Mouse (Mus musculus) forebrain, embryonic 14.5 days (tissue): Measurements from ENCODE around the gene Fam198b. TPM values are rescaled to one million over a fixed set of nuclear protein-coding genes. Genes with fewer than 3 reads are reported as not detected.
A peak's percentile ranks its signal among the peaks of the same experiment; 100 is the strongest.

ENCODE experiments used
- ATAC-seq: fragments of 200-750 bp; cut with Nextera tagmentation; 2 replicates; pipeline ENCODE4 v1.8.0; 2017; ENCODE audit warnings: mild to moderate bottlenecking, moderate library complexity
- DNase-seq: peaks from one replicate; pipeline ENCODE4 v3.0.0-alpha.2; 2015; ENCODE audit warnings: low spot score
- H3K27ac ChIP-seq: fragments of 300-500 bp; sonication (generic); 2 replicates; pipeline ENCODE4 v1.5.1; 2014; ENCODE audit warnings: low read depth, mild to moderate bottlenecking, control low read depth, low read length, moderate library complexity
- H3K27me3 ChIP-seq: fragments of 300-500 bp; sonication (generic); replicated peaks from 2 replicates; pipeline ENCODE4 v1.6.1; 2014; ENCODE audit warnings: low read length, control low read depth, mixed read lengths; ENCODE audit not compliant: control insufficient read depth, insufficient read depth
- H3K36me3 ChIP-seq: fragments of 300-500 bp; sonication (generic); 2 replicates; pipeline ENCODE4 v1.6.1; 2014; ENCODE audit warnings: low read length, control low read depth; ENCODE audit not compliant: control insufficient read depth, insufficient read depth
- H3K4me1 ChIP-seq: fragments of 300-500 bp; sonication (generic); 2 replicates; pipeline ENCODE4 v1.6.1; 2014; ENCODE audit warnings: antibody characterized with exemption, low read length, control low read depth; ENCODE audit not compliant: control insufficient read depth, insufficient read depth
- H3K4me2 ChIP-seq: fragments of 300-500 bp; sonication (generic); 2 replicates; pipeline ENCODE4 v1.6.1; 2014; ENCODE audit warnings: mild to moderate bottlenecking, control low read depth, low read length
- H3K4me3 ChIP-seq: fragments of 300-500 bp; sonication (generic); 2 replicates; pipeline ENCODE4 v1.5.1; 2014; ENCODE audit warnings: low read depth, low read length, control low read depth
- H3K9ac ChIP-seq: fragments of 300-500 bp; sonication (generic); 2 replicates; pipeline ENCODE4 v1.6.1; 2014; ENCODE audit warnings: mild to moderate bottlenecking, low read length, control low read depth, moderate library complexity
- H3K9me3 ChIP-seq: fragments of 300-500 bp; sonication (generic); replicated peaks from 2 replicates; pipeline ENCODE4 v1.6.1; 2016; ENCODE audit warnings: low read length, control low read depth, mixed read lengths; ENCODE audit not compliant: control insufficient read depth
- WGBS: fragments of 180-500 bp; shearing (Covaris S2); extraction: QIAGEN DNeasy Blood & Tissue Kit; methylation state at CpG from one replicate; pipeline ENCODE4 v1.1.7; 2014; 5-methylcytosine and 5-hydroxymethylcytosine counted together
- polyA plus RNA-seq: library from polyadenylated mRNA; unstranded; fragments of >200 nt; fragmentation: Nextera tagmentation; extraction: Ambion mirVana; gene quantifications from 2 replicates; pipeline ENCODE4 v1.2.1, GENCODE M21; 2014

The Fam198b gene
- polyA plus RNA-seq, 1 experiment from 2014 or later = 1.2 TPM

DNA sequence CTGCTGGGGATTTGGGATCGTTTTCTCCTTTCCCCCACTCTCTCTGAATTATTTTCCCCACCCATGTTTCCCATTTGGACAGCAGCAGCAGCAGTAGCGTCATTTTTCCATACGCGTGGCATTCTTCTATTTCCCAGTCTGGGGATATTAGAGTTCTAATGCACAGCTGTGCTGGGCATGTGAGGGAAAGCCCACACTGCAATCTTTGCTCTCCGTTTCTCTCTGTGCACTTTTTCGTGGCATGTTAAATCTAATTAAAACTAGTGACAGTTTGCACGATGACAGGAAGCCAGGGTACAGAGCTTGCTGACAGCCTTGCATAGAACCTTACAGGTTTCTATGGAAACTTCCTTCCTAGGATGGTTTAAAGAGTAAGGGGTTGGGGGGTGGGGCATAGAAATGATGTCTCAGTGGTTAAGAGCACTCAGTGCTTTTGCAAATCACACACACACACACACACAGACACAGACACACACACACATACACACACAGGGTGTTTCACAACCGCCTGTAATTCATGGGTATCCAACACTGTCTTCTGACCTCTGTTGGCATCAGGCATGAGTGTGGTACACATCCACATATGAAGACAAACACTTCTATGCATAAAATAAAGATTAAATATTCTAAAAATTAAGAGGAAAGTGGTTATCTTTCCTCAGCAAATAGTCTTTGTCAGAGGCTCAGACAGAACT is 3.0 kb downstream of the Fam198b start:
- Histone ChIP-seq H3K27ac (peak overlapping the region; percentile 27; the same call in 1 of the 2 replicates), H3K27me3 (no peaks in the 10 kb centered on the region), H3K9me3 (no peaks in the 10 kb centered on the region), H3K4me1 (no peaks in the 10 kb centered on the region), H3K36me3 (no peaks in the 10 kb centered on the region), H3K4me2 (no peak overlapping the region), H3K9ac (no peak overlapping the region), H3K4me3 (no peak overlapping the region)
- ATAC-seq = 0 out of 2 replicates have a peak, but pooled peaks have one; percentile 40
- no peak for DNase-seq
- WGBS = 77% methylated on average over 8 of the region's 8 CpGs

DNA sequence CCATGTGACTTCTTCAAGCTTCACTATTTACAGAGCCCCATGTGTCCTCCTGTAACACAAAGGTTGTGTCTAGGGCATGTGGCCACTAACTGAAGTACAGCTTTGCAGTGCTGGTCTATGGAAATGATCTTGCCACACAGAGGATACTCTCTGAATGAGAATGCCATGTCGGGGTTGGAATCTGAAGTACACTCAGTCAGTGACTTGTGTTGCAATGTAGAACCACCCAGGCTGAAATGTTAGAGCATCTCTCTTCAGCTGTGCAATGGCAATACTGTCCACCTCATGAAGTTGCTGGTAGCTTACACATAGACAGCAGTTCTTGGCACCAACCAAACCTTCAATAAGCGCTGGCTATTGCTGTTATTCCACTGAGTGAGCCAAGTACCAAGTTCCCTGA is 3.6 kb downstream of the Fam198b start:
- Histone ChIP-seq H3K9ac (no peak overlapping the region), H3K36me3 (no peaks in the 10 kb centered on the region), H3K27ac (no peak overlapping the region), H3K4me2 (no peak overlapping the region), H3K4me1 (no peaks in the 10 kb centered on the region), H3K27me3 (no peaks in the 10 kb centered on the region), H3K4me3 (no peak overlapping the region), H3K9me3 (no peaks in the 10 kb centered on the region)
- ATAC-seq (no peak), DNase-seq (no peak)
- 87% methylated on average over 2 of the region's 2 CpGs for WGBS

DNA sequence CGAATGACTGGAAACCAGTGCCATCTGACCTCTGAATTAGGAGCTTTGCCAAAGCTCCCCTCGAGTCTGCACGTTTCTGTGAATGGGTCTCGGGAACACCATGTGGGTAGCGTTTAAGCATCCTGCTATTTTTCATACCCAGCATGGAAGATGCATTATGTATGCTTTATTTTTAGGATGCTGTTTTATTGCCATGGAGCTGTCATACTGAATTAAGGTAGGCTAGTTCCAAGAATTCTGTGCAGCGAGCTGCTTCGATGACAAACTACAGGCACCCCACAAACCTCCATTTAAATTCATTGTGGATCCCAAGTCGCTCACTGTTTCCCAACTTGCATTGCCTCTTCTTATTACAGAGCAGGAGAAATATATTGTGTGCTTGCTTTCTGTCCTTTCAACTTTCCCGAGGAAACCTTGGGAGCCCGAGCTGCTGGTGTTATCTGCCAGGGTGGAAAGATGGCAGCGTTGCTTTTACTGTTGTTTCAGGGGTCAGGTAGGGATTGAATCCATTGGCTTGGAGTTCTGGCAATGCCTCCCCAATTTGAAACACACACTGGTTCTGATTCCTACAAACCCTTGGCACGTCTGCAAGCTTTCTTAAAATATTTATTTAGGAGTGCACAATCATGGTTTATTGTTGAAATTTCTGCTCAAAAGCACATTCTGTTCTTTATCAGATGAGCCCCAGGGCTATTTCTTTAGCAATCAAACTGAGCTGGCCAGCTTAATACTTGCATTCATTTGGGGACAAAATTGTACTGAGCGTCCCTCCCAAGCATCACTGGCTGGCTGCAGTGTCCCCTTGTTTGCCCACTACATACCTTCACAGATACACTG is 13.4 kb downstream of the Fam198b start:
- H3K4me3 ChIP-seq = no peak overlapping the region
- H3K27me3 ChIP-seq = no peaks in the 10 kb centered on the region
- H3K4me2 ChIP-seq = no peak overlapping the region
- DNase-seq (no peak), ATAC-seq (no peak)
- WGBS = 82% methylated on average over 13 of the region's 13 CpGs
- H3K36me3 ChIP-seq = no peaks in the 10 kb centered on the region
- H3K9me3 ChIP-seq = no peaks in the 10 kb centered on the region
- H3K9ac ChIP-seq = no peak overlapping the region
- H3K27ac ChIP-seq = no peak overlapping the region
- H3K4me1 ChIP-seq = no peaks in the 10 kb centered on the region

- ATAC-seq (no peak), DNase-seq (no peak)
- no peak overlapping the region for H3K4me3 ChIP-seq
- no peak overlapping the region for H3K9ac ChIP-seq
- H3K4me1 ChIP-seq = peaks cover under 1% of the 10 kb centered on the region
- H3K4me2 ChIP-seq = no peak overlapping the region
- H3K27ac ChIP-seq = no peak overlapping the region
- H3K36me3 ChIP-seq = no peaks in the 10 kb centered on the region
- no peaks in the 10 kb centered on the region for H3K9me3 ChIP-seq
- no peaks in the 10 kb centered on the region for H3K27me3 ChIP-seq
These were observed 14.2 kb downstream of the Fam198b start for GRCm38 (mm10) chr3:79898514-79898913.

DNA sequence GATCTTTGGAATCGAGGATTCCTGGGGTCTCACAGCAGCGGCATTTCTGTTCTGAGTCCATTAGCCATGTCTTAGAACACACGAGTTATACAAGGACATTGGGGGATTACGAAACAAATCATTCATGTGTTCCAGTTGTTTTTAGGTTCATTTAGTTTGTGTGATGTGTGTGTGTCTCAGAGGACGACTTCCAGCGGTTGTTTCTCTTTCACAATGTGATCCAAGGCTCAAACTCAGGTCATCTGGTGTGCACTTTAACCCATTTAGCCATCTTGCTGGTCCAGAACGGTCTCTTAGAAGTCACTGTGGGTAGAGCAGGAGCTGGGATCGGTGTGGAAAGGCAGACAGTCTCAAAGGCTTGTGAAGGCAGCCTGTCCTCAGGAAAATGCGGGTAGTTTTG is 15.6 kb downstream of the Fam198b start:
- 80% methylated on average over 9 of the region's 9 CpGs for WGBS
- Histone ChIP-seq H3K4me1 (peaks cover 8% of the 10 kb centered on the region), H3K4me2 (no peak overlapping the region), H3K9ac (no peak overlapping the region), H3K27me3 (no peaks in the 10 kb centered on the region), H3K27ac (no peak overlapping the region), H3K4me3 (no peak overlapping the region), H3K36me3 (no peaks in the 10 kb centered on the region), H3K9me3 (no peaks in the 10 kb centered on the region)
- no peak for DNase-seq
- ATAC-seq = no peak

DNA sequence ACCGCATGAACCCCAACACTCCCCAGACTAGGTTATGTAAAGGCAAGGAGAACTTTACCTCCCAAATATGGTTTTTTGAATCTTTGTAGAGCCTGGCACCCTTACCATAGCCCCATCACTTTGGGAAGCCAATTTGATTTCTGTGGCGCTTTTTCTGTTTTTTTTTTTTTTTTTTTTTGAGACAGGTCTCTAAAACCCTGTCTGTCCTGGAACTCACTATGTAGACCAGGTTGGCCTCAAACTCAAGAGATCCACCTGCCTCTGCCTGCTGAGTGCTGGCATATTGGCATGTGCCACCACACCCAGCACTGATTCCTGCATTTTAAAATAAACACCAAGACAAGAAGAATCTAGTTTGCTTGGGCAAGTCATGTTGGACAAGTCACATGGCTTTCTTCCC is 16.2 kb downstream of the Fam198b start:
- H3K27me3 ChIP-seq = no peaks in the 10 kb centered on the region
- ATAC-seq = no peak
- no peaks in the 10 kb centered on the region for H3K9me3 ChIP-seq
- peaks cover 8% of the 10 kb centered on the region for H3K4me1 ChIP-seq
- H3K4me2 ChIP-seq = no peak overlapping the region
- no peak overlapping the region for H3K9ac ChIP-seq
- no peak for DNase-seq
- no peak overlapping the region for H3K4me3 ChIP-seq
- 97% methylated on average over 2 of the region's 2 CpGs for WGBS
- no peak overlapping the region for H3K27ac ChIP-seq
- H3K36me3 ChIP-seq = no peaks in the 10 kb centered on the region

GRCm38 (mm10) chr3:79901321-79901720 is 17.0 kb downstream of the Fam198b start:
- Histone ChIP-seq H3K4me1 (peaks cover 8% of the 10 kb centered on the region), H3K27me3 (no peaks in the 10 kb centered on the region), H3K9me3 (no peaks in the 10 kb centered on the region), H3K27ac (no peak overlapping the region), H3K4me3 (no peak overlapping the region), H3K36me3 (no peaks in the 10 kb centered on the region), H3K4me2 (no peak overlapping the region), H3K9ac (no peak overlapping the region)
- WGBS = 95% methylated on average over 6 of the region's 6 CpGs
- DNase-seq (no peak), ATAC-seq (no peak)

DNA sequence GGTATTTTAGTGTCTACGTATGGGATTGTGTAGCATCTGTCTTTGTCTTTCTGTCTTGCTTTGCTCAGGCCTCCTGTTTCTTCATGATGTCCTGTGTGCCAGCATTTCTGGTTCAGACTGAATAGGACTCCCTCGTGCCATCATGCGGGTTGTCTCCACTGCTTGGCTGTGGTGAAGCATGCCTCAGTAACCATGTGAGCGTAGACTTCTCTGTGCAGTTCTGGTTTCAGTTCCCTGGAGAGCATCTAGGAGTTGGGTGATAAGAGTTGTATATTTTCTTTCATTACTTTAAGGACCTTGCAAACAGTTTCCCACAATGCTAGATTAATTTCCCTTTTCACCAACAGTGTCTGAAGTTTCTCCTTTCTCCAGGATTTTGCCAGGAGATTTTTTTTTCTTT is 17.4 kb downstream of the Fam198b start:
- H3K9me3 ChIP-seq = no peaks in the 10 kb centered on the region
- no peak for ATAC-seq
- WGBS = 91% methylated on average over 4 of the region's 4 CpGs
- H3K27ac ChIP-seq = no peak overlapping the region
- peaks cover 8% of the 10 kb centered on the region for H3K4me1 ChIP-seq
- H3K4me3 ChIP-seq = no peak overlapping the region
- H3K27me3 ChIP-seq = no peaks in the 10 kb centered on the region
- no peak for DNase-seq
- H3K36me3 ChIP-seq = no peaks in the 10 kb centered on the region
- no peak overlapping the region for H3K4me2 ChIP-seq
- no peak overlapping the region for H3K9ac ChIP-seq

DNA sequence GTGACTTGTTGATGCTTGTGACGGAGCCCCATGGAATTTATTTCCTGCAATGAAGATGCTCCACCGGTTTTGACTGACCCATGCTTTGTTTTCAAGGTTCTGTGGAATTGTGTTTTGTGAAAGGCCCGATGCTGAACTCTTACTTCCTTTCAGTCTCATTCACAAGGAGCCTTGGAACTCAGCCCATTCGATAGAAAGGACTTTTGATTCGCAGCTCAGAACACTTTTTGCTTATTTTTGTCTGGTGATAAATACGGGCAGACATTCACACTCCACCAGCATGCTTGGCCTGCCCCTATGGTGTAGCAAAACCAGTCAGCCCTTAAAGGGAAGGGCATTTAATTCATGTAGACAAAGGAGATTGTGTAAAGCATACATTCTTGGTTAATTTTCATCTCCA is 19.5 kb downstream of the Fam198b start:
- Histone ChIP-seq H3K4me2 (no peak overlapping the region), H3K36me3 (no peaks in the 10 kb centered on the region), H3K9ac (no peak overlapping the region), H3K4me1 (peaks cover 8% of the 10 kb centered on the region), H3K4me3 (no peak overlapping the region), H3K27ac (peak overlapping the region; percentile 39; the same call in 1 of the 2 replicates), H3K27me3 (no peaks in the 10 kb centered on the region), H3K9me3 (no peaks in the 10 kb centered on the region)
- WGBS = 21% methylated on average over 6 of the region's 6 CpGs
- ATAC-seq = peak; percentile 73; the same call in 1 of the 2 replicates
- peak; percentile 70 for DNase-seq
